Mouse (Mus musculus) right cerebral cortex, adult 18-20 months (tissue): Measurements from ENCODE around the gene Kcnh7.
A peak's percentile ranks its signal among the peaks of the same experiment; 100 is the strongest.

Experiments used
- DNase-seq: peaks from one replicate; pipeline ENCODE4 v3.0.0; 2022; ENCODE audit warnings: mixed read lengths

The Kcnh7 gene

DNA sequence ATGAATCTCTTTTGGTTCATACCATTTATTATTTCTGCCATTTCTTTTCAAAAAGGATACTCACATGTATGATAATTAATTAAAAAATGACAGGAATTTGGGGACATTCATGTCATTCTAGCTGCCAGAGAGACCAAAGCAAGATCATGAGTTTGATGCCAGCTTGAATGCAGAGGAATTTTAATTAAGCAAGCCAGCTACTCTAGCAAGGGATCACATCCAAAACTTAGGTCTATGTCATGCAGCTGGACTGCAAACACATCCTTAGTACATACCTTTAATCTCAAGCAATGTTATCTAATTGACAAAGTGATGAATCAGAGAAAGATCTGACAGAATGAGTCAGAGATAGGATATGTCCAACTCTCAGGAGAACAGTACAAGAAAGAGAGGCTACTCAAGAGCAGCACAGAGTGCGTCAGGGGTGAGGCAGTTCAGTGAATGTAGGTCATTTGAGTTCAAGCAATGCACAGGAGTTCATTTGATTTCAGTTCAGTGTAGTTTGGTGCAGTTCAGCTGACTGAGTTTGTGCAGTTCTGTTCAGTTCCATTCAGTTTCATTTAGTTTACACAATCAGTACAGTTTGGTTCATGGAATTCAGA lies 248.7 kb downstream of the Kcnh7 start:
- DNase-seq: no peak

DNA sequence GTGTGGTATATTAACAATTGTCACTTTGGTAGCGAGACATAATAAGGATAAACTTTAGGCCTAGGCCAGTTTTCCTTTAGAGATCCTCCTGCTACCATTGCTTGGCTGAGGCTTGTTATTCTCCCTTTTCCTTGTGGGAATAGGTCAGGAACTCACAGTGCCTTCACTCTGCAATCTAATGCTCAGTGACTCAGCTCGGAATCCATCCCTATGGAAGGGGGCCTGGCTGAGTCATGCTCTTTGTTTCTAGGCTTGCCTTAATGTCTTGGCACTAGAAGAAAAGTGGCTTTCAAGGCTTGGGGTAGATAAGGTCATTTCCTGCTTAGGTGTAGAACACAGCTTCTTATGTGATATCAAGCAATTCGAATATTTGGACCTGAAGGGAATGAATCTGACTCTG lies 255.6 kb downstream of the Kcnh7 start:
- no peak for DNase-seq

DNA sequence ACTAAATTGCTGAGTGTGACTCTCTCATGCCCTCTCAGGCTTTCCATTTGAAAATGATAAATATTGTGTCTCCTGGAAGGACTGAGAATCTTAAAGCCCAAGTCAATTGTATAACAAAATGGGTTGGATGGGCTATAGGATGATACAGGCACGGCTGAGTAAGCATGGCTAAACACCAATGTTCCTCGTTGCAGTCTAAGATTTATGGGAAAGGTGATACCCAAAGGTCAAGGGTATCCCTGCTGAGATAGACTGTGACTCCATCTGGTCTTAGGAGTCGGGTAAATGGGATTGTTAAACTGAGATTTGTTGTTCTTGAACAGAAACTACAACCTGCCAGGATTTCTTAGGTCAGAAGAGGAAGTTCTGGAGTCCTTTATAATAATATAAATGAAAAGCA lies 256.0 kb downstream of the Kcnh7 start:
- DNase-seq: no peak

DNA sequence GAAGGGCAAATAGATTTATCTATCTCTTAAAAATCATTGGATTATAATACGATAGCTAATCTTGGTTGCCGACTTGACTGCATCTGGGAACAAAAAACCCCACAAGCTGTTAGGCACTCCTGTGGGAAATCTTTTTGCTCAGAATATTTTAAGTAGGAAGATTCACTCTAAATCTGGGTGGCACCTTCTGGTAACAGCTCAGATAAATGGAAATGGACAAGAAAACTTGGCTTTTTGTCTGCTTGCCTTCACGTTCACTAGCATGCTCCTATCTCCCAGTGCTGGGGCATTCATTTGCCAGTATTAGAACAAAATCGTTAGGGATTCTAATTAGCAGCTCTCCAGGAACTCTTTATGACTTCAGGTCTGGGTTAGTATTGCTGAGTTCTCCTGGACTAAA lies 260.3 kb downstream of the Kcnh7 start:
- DNase-seq: peak; percentile 34

DNA sequence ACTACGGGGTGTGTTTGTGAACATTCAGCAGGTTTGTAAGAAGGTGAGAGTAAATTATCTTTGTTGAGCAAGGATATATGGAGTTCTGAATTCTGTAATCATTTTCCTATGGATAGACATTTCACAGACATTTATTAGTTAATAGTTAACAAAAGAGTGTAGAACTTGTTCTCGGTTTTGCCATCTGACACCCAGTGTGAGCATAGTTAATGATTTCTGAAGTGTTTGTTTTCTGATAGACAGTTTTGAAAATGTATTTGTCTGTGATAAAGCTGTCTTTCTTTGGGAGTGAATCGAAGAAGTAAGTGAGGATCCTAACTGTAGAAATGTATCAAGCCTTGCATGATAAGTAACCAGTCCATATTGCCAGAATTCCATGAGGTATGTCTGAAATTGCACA lies 276.4 kb downstream of the Kcnh7 start:
- DNase-seq: no peak

DNA sequence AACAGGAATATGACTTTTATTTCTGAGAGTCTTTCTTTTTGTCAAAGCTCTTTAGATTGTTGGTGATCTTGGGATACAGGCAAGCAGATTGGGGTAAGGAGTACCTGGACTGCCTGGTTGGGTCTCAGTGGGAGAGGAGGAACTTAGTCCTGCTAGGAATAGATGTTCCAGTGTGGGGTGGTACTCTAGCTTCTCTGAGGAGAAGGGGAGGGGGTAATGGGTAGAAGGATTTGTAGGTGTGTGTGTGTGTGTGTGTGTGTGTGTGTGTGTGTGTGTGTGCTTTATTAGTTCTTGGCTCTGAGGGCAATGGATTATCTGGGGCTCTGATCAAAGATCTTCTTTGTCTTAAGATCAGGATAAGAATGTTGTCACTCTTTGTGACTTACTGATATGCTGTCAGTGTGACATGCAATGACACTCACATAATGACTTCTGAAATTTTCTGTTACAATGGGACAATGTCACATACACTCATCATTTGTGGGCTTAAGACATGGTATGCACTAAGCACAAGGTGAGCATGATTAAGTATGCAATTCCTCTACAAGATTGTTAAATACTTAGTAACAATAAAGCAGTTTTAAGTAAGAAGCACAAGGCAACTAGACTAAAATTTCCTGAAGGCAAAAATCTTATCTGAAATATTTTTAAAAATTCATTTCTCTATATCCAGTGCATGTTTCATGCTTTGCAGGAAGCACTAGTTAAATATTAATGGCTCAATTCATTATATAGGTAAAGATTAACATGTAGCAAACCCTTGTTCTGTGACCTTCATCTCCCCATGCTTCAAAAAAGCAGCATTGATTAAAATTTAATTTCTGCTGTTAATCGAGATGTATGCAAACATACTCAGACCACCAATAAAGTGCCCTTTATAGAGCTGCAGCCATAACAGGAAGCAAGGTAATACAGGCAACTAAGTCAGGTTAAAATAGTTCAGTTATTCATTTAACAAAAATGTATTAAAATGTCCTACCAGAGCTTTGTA lies 281.4 kb downstream of the Kcnh7 start:
- DNase-seq: no peak

DNA sequence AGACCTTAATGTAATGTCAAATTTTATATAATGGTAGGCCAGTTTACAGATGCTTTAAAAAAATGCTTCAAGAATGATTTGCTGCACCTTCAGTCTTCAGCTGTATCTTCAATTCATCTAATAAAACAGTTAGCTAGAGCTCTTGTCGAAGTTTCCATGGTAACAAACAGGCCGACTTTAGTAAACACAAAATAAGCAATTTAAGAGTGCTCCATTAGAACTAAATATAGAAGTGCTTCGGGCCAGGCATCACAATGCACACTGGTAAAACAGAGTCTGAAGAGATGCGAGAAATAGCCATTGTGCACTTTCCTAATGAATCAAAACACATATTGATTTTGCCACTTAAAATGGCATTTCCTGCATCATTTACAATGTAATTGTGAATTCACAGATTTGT lies 305.3 kb downstream of the Kcnh7 start:
- DNase-seq: no peak

DNA sequence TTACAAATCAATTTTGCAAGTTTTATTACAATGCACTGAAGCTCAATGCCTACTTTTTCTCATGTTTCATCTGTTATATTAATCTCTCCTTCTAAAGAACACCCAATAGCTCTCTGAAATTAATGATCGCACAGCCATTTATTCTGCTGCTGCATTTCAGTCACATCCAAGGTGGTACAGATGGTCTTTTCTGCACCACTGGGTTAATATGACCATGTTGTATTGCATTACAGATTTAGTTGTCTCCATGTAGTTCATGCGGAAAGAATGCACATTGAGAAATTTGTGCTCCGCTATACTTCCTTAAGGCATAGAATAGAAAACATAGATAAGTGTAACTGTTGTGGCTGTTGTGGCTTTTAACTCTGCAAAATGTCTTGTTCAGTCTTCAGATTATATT lies 328.7 kb downstream of the Kcnh7 start:
- DNase-seq: no peak

DNA sequence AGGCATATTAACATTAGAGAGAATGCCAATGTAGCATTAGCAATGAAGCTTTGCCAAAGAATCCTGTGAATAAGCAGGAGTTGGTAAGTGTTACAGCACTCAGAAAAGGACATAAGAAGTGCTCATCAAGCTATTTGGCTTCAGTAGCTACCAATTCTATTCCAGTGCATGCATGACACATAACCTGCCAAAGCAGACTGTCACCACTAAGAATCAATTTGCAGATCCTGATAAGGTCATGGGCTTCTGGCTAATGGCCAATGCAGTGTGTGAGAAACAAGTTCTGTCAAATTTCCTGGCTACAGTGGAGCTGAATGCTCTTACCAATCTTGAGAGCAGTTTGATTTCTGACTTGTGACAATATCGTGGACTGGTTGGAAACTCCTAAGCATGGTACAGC lies 341.5 kb downstream of the Kcnh7 start:
- DNase-seq: no peak

DNA sequence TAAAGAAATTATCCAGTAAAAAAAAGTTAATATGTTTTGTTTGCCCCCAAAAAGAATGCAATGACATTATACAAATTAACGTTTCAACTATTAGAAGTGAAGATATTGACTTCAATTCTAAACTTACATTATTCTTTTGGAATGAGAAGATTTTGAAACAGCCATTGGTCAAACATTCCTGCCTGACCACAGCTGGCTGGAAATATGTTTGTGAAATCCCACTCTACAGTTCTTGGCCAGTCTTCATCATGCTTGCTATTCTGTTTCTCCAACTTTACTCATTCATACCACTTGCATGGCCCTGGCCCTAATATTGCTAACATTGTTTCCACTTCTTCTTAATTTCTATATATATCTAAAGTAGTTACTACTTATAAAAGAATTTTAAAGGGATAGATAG lies 349.8 kb downstream of the Kcnh7 start:
- DNase-seq: no peak

DNA sequence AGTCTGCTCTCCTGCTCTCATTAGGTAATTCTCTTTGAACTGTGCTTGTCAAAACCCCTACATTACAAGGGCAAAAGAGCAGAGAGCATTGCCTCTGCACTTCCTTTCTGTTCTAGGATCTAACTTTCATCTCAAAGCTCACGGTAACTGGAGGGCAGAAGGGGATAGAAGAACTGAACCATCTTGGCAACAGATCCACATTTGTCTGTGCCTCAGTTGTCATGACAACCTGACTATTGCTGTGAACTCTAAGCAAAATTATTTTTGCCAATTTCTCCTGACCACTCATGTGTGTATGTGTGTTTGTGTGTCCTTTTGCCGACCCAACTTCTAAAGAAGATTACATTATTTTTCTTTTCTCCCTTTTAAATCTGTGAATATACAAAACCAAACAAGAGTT lies 364.9 kb downstream of the Kcnh7 start:
- no peak for DNase-seq

DNA sequence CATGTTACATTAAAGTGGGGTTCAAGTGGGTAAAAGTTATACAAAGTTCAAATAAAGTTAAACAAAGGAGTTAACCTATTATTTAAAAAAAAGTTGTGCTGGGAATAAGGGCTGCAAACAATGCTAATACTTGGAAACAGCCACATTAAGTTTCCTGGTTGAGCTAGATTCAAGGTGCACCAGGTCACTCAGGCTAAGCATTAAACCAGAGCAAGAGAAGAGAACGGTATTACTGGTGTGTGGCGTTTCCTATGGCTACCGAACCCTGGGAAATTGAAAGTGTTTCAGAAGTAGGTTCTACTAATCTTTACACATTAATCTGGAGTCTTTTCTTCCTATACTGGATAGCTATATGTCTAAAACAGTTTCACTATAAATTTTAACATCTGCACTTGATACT lies 368.1 kb downstream of the Kcnh7 start:
- DNase-seq: no peak

DNA sequence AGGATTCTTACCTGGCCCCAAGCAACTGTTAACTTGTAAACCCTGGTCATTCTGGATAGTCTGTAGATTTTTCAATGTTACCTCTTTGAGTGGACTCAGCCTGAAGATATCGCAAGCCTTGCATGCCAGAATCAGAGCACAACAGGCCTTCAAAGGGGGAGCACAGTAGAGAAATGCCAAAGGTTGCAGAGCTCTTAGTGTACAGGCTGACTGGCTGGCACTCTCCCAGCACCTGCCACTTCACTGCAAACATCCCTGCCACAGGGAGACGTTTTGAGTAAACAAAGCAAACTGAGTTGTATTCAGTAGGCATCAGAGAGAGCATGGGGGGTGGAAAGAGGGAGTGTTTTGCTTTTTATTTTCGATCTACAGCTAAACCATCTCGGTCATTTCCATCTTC lies 375.3 kb downstream of the Kcnh7 start:
- no peak for DNase-seq

DNA sequence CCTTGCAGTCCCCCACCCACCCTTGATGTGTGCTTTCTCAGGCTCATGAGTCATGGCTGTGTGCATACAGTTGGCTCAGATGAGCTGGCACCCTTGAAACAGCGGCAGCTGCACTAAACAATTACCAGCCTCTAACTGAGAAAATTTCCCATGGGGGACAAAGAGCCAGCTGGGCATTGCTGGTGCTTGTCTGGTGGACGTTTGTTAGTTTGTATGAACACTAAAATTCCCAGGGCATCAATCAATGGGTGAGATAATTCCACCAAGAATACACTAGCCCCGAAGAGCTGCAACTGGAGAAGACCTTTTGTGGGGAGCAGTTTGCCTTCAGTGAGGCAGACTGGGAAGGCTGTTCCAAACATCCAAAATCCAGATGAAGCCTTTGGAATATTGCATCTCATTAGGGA lies 376.6 kb downstream of the Kcnh7 start:
- DNase-seq: peak; percentile 75

DNA sequence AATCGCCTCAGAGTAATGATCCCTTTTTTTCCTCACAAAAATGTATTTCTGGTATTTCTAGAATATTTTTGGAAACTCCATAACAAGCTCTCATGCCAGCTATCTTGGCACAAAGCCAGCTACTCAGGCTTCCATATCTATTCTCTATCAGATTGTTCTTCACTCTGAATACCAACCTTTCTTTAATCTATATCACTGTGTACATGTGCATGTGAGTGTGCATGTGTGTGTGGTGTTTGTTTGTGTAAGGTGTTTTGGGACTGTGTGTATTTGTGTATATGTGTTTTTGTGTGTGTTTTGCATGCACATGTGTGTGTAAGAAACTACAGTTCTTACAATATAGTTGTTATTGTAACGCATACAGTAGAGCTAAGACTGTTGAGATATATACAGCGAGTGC lies 377.2 kb downstream of the Kcnh7 start:
- DNase-seq: no peak

DNA sequence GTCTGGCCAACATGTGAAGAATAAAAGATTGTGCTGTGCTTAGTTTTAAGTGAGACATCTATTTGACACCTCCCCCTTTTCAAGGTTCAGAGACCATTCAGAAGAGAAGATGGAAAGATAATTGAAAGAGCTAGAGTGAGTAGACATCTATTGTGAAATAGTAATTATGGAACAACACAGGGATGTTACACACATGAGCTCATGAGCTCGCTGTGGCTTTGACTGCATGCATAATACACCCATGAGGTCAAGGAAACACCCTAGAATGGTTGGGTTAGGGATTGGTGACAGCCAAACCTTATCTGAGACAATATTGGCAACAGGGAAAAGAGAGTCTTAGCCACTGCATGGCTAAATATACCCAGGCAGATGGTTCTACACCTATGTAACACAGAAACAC lies 380.1 kb downstream of the Kcnh7 start:
- no peak for DNase-seq

DNA sequence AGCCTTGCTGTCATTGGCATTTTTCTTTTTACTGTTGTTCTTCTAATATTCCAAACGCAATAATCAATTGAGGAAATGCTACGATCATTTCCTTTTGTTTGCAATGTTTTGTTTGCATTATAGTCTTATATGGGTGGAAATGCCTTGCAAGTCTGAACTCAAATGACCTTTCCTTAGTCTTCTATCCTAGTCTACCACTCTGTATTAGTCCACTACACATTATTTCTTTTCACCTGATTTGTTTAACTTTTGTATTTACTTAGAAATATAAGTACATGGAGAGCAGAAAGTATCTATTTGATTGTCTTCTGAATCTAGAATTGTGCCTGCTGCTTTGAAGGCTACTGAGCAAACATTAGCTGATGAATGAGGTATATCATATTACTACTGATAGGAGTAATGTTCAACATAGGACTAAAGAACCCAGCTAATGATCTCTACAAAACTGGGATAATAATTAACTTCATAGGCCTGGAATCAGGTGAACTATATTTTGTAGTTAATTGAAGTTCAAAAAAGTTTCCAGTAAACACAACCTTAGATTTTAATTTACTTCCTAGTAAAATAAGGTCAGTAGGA lies 399.5 kb downstream of the Kcnh7 start:
- no peak for DNase-seq

DNA sequence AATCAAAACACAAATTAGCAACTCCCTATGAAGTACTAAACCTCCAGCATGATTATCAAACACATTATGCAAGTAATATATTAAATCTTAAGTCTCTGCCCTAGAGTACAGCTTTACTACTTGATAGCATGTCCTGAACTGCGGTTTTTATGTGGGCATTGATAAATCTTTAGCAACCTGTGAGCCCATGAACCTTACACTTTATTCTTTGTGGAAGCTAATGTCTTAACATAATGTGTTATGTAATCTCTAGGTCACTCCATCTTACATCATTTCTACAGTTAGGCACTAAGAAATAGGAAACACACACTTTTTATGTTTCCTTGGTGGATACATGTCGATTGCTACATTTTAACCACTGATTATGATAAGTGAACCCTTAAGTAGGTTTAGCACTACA lies 437.8 kb downstream of the Kcnh7 start:
- DNase-seq: no peak

DNA sequence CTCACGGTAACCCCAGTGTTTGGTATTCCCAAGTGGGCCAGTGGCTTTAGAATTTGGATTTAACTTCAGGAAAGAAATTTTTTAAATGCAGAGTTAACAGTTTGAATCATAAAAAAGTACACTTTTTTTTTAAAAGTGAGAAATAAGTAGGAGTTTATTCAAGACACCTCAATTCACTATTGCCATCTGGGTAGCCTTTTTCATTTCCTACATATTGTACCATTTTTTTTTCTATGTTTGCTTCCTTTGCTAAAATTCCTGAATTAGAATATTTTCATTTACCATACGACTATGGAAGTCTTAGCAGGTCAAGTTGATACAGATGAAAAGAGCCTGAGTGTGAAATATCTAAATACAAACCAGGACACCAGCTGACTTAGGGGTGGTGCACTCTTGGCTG lies 441.0 kb downstream of the Kcnh7 start:
- no peak for DNase-seq

DNA sequence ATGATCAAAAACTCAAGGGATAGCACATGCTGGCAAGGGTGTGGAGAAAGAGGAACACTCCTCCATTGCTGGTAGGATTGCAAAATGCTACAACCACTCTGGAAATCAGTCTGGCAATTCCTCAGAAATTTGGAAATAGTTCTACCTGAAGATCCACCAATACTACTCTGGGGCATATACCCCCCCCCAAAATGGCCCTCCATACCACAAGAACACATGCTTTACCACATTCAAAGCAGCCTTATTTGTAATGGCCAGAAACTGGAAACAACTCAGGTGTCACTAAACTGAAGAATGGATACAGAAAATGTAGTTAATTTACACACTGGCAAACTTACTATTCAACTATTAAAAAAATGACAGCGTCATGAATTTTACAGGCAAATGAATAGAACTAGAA lies 453.4 kb downstream of the Kcnh7 start:
- DNase-seq: no peak

DNA sequence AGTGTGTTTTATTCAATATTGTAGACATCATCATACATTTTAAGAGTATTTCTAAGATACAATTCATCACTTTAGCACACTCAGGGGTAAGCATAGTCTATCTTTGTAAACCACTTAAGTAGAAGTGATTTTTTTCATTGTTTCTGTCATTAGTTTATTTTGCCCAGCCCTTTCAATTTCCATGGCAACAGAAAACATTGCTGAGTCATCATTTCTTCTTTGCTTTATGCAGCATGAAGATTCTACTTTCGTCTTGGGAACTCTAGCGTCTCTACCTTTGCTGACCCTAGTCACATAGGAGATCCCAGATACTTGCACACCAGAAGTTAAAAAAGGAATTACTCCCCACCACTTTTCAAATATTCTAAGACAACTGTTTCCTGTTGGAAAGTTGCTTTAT lies 456.4 kb downstream of the Kcnh7 start:
- no peak for DNase-seq

DNA sequence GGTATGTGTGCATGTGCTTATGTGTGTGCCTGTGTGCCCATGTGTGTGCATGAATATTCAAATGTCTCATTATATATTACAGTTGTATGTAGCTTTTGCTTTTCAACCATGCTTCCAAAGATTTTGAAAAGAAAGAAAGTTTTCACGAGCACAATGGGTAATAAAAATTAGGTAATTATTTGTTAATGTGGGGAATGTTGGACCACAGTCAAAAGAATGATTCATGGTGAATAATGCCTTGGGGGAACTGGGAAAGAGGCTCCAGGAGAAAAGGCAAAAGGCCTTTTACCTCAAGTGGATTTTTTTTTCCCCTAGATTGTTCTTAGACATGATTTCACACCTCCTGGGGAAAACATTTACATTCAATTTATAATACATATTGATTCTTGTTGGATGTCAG lies 458.1 kb downstream of the Kcnh7 start:
- no peak for DNase-seq

DNA sequence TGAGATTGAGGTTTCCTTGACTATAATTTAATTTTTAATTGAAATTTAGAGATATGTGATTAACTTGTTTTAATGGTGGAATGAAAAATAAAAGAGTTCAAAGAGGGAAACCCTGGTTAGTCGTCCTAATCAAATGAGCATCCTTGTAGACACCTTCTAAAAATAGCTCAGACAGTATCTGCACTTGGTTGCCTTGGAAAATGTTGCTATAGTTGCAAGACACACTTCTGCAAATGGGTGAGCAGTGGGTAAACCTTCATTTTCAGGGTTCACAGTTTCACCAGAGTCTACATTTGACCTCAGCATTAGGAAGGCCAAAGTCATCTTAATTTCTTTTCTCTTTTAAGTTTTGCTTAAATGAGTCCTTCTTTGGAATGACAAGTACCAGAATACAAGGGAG lies 465.7 kb downstream of the Kcnh7 start:
- DNase-seq: no peak

DNA sequence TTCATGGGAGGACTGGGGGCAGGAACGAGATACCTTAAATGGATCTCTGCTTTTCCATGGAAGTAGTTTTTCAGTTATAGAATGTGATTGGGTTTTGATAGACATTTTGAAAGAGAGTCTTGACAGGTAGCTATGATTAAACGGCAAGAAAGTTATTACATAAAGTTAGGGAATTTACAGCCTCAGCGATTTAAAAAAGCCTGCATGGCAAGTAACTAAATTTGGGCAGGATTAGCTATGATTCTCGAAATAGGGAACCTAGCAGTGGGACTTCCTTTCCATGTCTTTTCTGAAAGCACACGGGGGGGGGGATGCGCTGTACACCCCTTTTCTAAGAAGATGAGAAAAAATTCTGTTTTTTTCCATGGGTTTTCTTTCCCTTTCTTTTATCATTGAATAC lies 466.8 kb downstream of the Kcnh7 start:
- no peak for DNase-seq
